Mouse (Mus musculus) adrenal gland, adult 2 months (tissue): ENCODE results near the gene Extl2. TPM values are rescaled to one million over a fixed set of nuclear protein-coding genes. Genes with fewer than 3 reads are reported as not detected.
A peak's percentile ranks its signal among the peaks of the same experiment; 100 is the strongest.

Experiments used
- DNase-seq: peaks from one replicate; pipeline ENCODE4 v3.0.0; 2021
- polyA plus RNA-seq: library from polyadenylated mRNA; depleted of rRNA; stranded (reverse); fragments of >200 nt; gene quantifications from 2 replicates; pipeline ENCODE4 v1.2.3, GENCODE M21; 2012
- total RNA-seq, 2 experiments: library from RNA; stranded (reverse); gene quantifications; 2 replicates each; pipeline ENCODE4 v1.2.3; 2021

Gene Extl2
- total and polyA plus RNA-seq, 3 experiments: 16.3 to 34.7 (median 22.7) TPM

GRCm38 (mm10) chr3:116007941-116008440, 729 bp downstream of the Extl2 start:
- DNase-seq: peak; percentile 88

GRCm38 (mm10) chr3:116009622-116010344, 2.5 kb downstream of the Extl2 start:
- DNase-seq: no peak

DNA sequence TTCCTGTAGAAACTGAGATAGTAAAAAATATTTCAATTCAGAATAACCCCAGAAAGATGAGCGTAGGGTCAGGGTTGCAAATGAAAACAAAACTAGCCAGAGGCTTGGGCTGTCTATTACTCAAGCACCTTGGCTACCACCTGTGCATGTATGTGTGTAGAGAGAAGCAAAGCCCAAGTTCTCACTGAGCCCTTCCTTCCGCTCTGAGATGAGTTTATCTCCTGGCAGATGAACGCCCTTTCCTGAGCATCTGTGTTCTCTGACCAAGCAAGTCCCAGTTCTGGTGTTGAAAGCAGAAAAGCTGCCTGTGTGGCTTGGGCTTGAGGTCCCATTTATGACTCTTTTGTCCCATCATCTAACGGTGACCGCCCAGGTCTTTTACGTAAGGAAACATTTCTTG, 7.6 kb downstream of the Extl2 start:
- DNase-seq: no peak

DNA sequence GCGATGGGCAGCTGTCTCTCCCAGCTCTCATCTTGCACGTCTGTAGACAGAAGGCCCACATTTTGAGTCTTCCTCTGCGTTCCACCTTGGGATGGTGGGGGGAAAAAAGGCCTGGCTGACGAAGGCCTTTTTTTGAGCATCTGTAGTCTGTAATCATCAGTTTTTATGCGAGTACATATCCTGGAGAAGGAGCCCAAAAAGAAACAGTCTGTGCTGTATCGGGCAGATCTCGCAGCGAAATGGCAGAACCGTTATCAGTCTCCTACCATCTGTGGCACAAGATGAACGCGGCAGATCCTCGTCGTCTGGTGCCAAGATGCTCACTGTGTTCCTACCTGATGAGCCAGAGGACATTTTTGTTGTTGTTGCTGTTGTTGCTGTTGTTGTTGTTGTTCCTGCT, 8.9 kb downstream of the Extl2 start:
- DNase-seq: no peak

- DNase-seq: no peak
Observed at GRCm38 (mm10) chr3:116018606-116019005, 11.3 kb downstream of the Extl2 start.

GRCm38 (mm10) chr3:116019136-116019535, 11.9 kb downstream of the Extl2 start:
- DNase-seq: no peak

DNA sequence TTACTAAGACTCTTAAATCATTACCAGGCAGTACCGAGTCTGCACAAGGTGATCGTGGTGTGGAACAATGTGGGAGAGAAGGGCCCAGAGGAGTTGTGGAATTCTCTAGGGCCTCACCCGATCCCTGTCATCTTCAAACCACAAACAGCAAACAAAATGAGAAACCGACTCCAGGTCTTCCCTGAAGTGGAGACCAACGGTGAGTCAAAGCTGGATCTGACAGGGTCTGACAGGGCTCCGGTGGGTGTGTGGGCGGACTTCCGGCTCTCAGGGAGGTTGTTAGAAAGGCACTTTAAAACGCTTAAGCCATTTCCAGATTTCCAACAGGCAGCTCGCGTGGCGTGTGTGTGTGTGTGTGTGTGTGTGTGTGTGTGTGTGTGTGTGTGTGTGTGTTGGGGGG, 17.0 kb downstream of the Extl2 start:
- no peak for DNase-seq

GRCm38 (mm10) chr3:116024669-116025068, 17.4 kb downstream of the Extl2 start:
- no peak for DNase-seq

- DNase-seq: no peak
Observed at GRCm38 (mm10) chr3:116025701-116026100, 18.4 kb downstream of the Extl2 start.

- DNase-seq: no peak
Observed at GRCm38 (mm10) chr3:116026996-116027395, 19.7 kb downstream of the Extl2 start.

- no peak for DNase-seq
Observed at GRCm38 (mm10) chr3:116030152-116030788, 23.0 kb downstream of the Extl2 start.

DNA sequence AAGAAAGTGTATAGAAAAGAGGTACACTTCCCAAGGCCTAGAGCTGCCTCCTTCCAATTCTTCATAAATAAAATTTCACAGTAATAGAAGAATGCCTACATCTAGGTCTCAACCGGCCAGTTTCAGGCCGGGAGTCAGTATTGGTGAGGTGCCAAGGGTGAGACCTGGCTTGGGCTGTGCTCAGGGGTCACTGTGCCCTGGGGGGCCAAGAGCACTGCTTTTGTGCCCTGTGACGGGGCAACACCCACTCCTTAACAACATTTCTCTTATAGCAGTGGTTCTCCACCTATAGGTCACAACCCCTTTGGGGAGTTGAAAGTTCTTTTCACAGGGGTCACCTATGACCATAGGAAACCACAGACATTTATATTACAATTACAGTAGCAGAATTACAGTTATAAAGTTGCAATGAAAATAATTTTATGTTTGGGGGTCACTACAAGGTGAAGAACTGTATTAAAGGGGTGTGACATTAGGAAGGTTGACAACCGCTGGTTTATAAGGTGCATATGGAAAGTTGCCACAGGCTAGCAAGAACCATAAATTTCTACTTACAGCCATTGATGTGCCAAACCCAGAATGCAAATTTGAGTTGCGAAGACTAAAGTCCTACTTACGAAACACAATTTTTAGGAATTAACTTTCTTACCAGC, 26.1 kb downstream of the Extl2 start:
- DNase-seq: no peak

GRCm38 (mm10) chr3:116033871-116034222, 26.6 kb downstream of the Extl2 start:
- no peak for DNase-seq

- DNase-seq: no peak
Observed at GRCm38 (mm10) chr3:116040776-116041175, 33.5 kb downstream of the Extl2 start.

DNA sequence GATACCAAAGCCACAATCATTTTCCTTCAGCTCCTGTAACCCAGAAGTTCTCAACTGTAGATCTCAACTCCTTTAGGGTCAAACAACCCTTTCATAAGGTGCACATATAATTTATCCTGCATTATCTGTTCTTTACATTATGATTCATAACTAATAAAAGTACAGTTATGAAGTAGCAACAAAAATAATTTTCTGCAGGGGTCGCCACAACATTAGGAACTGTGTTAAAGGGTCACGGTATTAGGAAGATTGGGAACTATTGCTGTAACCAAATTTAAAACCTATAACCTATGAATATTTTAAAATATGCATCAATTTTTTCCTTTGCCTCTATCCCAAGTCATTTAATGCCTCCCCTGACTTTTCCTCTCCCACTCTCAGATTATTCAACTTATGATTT, 38.7 kb downstream of the Extl2 start:
- no peak for DNase-seq

- DNase-seq: no peak
Observed at GRCm38 (mm10) chr3:116047034-116047433, 39.8 kb downstream of the Extl2 start.

DNA sequence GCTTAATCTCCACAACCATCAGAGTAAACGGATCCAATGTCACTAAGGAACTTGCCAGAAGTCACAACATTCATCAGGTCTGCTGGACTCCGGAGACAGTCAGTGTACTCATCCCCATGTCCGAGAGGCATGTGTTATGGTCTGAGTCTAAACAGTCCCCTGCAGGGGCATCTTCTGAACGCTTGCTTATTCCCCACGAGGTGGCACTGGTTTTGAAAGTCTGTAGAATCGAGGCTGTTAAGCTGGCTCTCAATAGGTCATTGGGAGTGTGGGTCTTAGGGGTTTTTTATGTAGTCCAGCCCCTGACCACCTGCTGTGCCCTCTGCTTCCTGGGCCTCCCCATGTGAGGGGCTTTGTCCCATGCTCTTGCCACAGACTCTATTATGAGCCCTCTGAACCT, 49.8 kb downstream of the Extl2 start:
- no peak for DNase-seq

GRCm38 (mm10) chr3:116060320-116060719, 53.1 kb downstream of the Extl2 start:
- DNase-seq: no peak

DNA sequence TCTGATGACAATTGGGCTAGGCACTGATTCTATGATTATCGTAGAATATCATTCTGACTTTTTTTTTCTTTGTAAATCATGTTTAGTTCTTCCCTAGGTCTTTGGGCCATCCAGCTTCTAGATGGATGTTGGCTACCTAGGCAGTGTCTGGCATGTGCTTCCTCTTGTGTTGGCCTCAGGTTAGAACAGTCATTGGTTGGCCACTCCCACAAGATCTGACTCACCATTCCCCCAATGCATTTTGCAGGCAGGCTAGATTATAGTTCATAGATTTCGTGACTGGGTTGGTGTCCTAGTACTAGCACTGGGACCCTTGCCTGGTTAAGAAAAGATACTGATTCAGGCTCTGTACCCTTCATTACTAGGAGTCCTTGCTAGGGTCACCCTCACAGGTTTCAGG, 54.9 kb downstream of the Extl2 start:
- DNase-seq: no peak

DNA sequence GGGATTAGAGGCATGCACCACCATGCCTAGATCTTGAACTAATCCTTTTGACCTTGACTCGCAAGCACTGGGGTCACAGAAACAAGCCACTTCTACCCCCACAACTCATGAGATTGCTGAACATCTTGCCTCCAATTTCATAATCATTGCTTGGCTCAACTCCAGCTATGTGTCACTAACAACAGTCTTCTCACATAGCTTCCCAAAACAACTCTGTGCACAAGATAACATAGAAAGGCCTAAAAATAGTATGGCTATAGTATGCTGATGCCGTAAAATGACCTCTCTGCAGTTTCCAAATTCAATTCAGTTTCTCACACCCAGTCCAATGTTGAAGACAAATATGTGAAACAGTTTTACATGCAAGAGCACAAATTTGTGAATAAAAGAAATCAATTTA, 65.3 kb downstream of the Extl2 start:
- DNase-seq: no peak

GRCm38 (mm10) chr3:116076739-116077138, 69.5 kb downstream of the Extl2 start:
- DNase-seq: no peak

DNA sequence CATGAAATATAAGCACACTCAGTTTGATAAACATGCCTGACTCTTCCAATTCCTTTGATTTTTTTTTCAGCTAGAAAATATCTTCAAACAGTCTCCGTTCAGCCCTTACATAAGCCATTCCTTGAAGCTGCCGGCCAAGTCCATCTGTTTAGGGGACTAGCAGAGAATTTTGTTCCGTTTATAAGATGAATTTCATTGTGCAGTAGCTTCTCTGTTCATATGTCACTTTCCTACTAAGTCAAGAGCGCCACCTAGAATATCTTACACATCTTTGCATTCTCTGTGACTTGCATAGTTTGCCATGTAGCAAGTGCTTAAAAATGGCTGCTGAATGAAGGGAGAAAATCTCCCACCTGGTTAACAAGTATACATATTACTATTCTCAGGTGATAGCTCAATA, 71.2 kb downstream of the Extl2 start:
- no peak for DNase-seq
